Mouse (Mus musculus) CD4-positive, CD25-positive, alpha-beta regulatory T cell, adult 4 months (primary cell): ENCODE results near the gene Slc1a2. TPM values are rescaled to one million over a fixed set of nuclear protein-coding genes. Genes with fewer than 3 reads are reported as not detected.

Source experiments
- ATAC-seq: one replicate; pipeline ENCODE4 v1.8.0; 2017
- polyA plus RNA-seq, 2 experiments: library from polyadenylated mRNA; unstranded; fragments of 100-300 nt; shearing (Covaris generic); gene quantifications; one replicate each; pipeline ENCODE4 v1.2.1; 2017

Gene Slc1a2
- polyA plus RNA-seq, 2 experiments from 2014 or later = 0.09 TPM; not detected in 1

DNA sequence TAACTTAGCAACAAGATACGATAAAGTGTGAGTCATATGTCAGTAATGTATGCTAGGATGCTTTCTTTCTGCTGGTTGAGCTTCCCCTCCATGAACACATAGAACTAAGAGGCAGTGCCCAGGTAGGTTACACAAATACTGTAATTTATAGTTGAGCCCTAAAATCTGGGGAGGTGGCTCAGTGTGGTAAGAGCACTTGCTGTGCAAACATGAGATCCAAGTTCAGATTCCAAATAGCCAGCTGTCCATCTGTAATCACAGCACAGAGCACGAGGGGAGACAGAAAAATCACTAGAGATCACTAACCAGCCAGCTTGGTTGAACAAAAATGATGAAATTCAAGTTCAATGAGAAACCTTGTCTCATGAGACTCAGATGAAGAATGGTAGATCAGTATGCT is 63.4 kb downstream of the Slc1a2 start:
- no peak for ATAC-seq

DNA sequence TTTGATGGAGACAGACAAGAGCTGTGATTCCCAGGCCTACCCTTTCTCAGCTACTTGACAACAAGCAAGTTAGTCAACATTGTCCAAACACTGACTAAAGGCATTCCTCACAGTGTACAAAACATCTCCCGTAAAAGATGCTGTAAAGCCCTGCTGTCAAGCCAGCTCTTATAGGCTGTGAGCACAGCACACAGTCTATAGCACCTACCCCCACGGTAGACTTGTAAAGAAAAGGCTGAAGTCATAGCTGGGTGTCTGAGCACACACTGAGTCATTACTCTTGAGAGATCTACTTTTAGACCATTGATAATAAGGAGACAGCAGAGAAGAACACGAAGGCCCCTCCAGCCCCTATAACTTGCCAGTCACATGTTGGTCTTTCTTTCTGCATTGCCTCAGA is 66.6 kb downstream of the Slc1a2 start:
- no peak for ATAC-seq

DNA sequence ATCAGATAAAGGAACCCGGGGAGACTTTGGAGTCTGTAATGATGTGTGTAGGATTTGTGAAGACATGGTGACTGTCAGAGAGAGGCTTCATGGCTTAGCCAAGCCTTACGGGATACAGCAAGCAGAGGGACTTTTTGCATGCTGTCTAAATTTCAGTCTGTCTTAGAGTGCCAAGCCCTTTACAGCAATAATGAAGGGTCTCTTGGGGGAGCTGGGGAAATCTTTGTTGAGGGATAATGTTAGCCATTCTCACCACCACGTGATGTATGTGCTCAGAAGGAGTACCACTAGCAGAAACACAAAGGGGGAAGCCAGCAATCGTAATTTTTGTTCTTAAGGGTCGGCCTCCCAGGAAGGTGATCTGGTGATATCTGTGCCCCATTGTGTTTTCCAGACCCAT is 71.9 kb downstream of the Slc1a2 start:
- ATAC-seq = no peak

- no peak for ATAC-seq
Measured at GRCm38 (mm10) chr2:102730788-102731187, 72.3 kb downstream of the Slc1a2 start.

DNA sequence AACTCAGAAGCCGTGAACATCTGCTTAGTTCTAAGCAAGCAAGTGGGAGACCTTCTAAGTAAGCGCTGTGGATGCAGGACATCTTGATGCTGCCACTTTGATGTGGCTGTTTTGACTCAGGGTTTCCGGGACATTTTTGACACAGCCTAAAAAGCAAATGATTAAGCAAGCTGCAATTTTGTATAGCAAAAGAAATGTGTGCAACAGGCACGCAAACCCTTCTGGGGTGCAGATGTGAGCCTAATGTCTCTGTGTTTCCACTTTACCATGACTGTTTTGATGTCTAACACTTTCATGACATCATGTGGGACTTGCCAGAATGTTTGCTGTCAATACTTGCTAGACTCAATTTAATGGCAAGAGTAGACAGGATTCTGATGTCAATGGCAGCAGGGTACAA is 74.7 kb downstream of the Slc1a2 start:
- ATAC-seq = peak; percentile 69

- no peak for ATAC-seq
Measured at GRCm38 (mm10) chr2:102734055-102734454, 75.6 kb downstream of the Slc1a2 start.

DNA sequence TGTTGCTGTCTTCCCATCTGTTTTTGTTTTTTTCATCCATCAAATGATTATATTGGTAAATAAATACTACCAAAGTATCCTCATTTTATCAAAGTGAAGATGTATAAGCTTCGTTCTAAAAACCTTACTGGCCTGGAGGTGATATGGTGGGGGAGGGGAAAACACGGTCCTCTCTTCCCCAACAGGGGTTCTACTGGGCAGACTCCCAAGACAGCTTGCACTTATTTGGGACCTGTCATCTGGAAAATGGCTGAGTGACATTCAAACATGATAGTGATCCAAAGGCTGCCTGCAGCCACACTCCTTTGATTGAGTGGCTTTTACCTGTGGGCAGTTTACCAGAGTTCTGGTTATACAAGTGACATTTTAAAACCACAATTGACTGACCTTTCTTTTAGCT is 76.6 kb downstream of the Slc1a2 start:
- no peak for ATAC-seq

DNA sequence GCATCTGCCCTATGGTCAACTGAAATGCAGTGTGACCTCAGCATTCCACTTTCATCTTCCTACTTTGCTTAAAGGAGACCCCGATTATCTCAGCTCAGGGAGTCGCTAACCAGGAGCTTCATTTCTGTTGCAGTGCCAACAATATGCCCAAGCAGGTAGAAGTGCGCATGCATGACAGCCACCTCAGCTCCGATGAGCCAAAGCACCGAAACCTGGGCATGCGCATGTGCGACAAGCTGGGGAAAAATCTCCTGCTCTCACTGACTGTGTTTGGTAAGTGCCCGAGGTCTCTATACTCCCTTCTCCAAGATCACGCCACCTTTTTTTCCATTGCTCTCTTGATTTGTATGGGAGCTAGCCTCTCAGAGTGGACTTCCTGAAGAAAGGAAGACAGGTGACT is 77.4 kb downstream of the Slc1a2 start:
- ATAC-seq = no peak

- no peak for ATAC-seq
Measured at GRCm38 (mm10) chr2:102736490-102736889, 78.0 kb downstream of the Slc1a2 start.

GRCm38 (mm10) chr2:102738852-102739251 is 80.4 kb downstream of the Slc1a2 start:
- no peak for ATAC-seq

- ATAC-seq = no peak
Measured at GRCm38 (mm10) chr2:102742685-102743084, 84.2 kb downstream of the Slc1a2 start.

DNA sequence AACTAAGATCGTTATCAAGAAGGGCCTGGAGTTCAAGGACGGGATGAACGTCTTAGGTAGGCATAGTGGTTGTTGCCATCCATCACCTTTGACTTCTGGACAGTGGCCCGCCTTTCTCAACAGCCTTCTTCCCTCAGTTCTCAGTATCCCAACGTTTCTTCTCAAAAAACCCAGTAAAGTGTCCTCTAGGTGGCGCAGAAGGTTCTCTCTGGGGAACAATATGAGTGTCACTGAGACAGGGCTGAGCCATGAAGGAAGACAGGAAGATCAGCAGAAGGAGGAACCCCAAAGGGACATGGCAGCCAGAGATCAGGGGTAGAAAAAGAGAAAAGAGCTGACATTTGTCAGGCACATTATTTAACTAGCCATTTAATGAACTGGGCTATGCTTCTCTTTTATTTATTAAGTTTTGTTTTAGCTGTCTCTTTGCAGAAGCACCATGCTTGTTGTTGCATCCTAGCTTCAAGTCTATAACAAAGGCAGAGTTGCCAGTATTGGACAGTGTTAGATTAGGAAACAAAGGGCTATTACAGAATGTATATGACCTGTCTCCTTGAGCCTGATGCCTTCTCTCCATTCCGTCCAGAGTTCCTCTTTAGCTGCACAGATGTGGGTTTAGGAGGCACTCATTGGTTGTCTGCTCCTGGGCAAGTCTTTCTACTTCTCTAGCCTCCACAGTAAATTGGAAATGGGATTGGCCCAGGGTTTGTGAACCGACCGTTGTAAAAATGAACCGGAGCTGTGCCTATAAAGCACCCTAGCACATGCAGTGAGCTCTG is 85.6 kb downstream of the Slc1a2 start:
- peak; percentile 30 for ATAC-seq

GRCm38 (mm10) chr2:102745259-102745906 is 86.9 kb downstream of the Slc1a2 start:
- peak; percentile 41 for ATAC-seq

GRCm38 (mm10) chr2:102747758-102748157 is 89.3 kb downstream of the Slc1a2 start:
- peak; percentile 93 for ATAC-seq

GRCm38 (mm10) chr2:102749926-102750325 is 91.5 kb downstream of the Slc1a2 start:
- ATAC-seq = no peak

GRCm38 (mm10) chr2:102751846-102752245 is 93.4 kb downstream of the Slc1a2 start:
- no peak for ATAC-seq

DNA sequence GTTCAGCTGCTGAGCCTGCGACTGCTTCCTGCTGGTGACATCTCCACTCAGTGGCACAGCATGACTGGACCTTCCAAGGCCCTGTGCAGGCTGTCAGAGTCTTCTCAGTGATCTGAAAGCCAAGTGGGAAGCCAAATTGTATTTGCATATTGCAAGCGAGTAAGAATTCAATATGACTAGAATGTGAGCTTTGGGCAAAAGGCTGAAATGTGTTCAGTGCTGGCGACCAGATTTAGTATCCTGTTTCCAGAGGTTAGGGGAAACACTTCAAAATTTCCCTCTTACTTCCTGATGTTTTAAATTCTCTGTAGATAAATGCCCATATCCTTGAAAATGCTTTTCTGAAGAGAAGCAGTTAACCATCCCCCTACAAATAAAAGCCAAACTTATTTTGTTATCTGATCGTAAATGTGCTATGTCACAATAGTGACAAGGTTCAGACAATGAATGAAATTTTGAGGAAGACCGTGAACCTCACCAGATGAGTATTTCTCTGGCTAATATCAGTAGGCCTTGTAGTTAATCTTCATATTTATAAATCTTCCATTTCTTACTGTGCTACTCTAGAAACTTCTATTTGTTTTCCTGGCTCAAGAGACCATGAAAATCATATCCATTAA is 98.9 kb downstream of the Slc1a2 start:
- ATAC-seq = no peak

- ATAC-seq = no peak
Measured at GRCm38 (mm10) chr2:102759479-102759878, 101.0 kb downstream of the Slc1a2 start.

DNA sequence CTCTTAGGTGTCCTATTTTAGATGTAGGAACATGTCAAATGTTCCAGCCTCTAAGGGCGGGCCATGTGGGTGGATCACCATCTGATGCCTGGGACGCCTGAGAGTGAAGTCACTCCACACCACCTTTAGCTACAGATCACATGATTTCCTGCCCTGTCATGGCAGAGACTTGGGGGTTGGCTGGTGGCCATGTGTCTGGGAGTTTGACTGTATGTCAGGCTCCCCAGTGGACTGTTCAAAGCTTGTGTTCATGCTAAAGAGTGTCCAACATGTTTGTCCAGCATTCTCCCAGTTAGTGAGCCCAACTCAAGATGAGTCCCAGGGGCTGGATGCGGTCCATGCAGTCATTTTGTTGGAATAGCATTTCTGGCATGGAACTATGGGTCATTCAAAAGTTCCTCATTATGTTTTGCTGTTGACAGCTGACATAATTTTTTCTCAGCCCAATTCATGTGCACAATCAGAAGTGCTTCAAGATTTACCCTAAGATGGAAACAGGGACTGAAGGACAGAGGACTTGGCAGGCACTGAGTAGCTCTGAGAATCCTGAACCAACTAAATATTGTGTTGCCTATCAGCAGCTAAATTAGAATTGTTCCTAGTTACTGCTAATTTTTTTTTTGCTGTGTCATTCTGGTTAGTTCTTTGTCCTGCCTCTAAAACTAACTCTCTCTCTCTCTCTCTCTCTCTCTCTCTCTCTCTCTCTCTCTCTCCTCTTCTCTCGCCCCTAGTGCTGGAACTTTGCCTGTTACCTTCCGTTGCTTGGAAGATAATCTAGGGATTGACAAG is 102.0 kb downstream of the Slc1a2 start:
- ATAC-seq = no peak

GRCm38 (mm10) chr2:102763176-102763575 is 104.7 kb downstream of the Slc1a2 start:
- no peak for ATAC-seq

DNA sequence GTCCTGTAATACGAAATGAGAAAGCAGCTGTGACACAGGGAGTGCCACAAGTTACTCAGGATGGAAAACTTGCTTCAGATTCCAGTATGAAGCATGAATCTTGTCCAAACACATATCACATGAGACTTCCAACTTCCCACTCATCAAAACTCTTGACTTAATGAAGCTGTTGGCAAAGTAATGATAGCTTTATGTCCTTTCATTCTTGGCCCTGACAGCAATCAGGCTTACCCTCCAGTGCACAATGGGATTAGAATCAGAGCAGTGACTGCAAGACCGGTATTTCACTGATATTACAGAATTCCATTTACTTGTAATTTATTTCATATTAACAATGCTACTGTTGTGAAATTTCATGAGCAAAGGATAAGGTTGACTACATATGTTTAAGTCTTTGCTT is 105.5 kb downstream of the Slc1a2 start:
- ATAC-seq = no peak

GRCm38 (mm10) chr2:102764602-102765374 is 106.3 kb downstream of the Slc1a2 start:
- no peak for ATAC-seq
